17 mouse cellular contexts compared by ENCODE assay signal in the genomic region with DNA sequence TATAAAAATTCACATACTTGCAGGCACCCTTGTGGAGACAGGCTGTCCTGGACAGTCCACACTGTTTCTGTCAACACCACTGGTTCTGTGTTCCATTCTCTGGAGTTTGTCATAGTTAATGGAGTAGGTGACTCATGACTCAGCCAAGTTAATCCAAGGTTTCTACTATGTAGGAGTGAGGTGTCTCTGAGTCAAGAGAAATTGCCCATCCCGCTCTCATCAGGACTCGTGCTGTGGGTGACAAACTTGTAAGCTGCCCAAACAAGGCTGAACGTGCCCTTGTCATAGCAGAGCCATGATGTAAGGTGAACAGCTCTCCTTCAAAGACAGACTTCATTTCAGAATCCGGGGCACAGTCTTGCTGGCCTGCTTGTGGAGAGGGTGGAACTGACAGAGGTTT.
"Had no signal": no experiment of that assay in that cellular context is flagged by ENCODE, and none has a peak within 500 bp of the region (broad histone marks: within the 10 kb centered on the region; RNA-seq: fewer than 3 reads in every experiment).

No protein-coding gene starts in this region.

- H3K4me3 ChIP-seq: layer of hippocampus, adult 2 months; limb, embryonic 13.5 days; myocyte; neural tube, embryonic 15.5 days had no signal

- H3K36me3 ChIP-seq: limb, embryonic 13.5 days; neural tube, embryonic 15.5 days had no signal

- DNase-seq: kidney, adult 11 months; kidney, adult 9 months; kidney, postnatal 4 days; left cerebral cortex, postnatal 4 days; lung, adult 18-20 months; lung, postnatal 14 days; midbrain, embryonic 14.5 days; right cerebral cortex, adult 18-20 months; right cerebral cortex, postnatal 25 days; thymus, adult 18-20 months; thymus, postnatal 25 days had no signal

- H3K9me3 ChIP-seq: limb, embryonic 13.5 days; neural tube, embryonic 15.5 days had no signal

- H3K9ac ChIP-seq: limb, embryonic 13.5 days; liver, embryonic 14.5 days; neural tube, embryonic 15.5 days had no signal

- H3K4me1 ChIP-seq: limb, embryonic 13.5 days had no signal

- H3K4me2 ChIP-seq: limb, embryonic 13.5 days; neural tube, embryonic 15.5 days had no signal

- H3K27me3 ChIP-seq: limb, embryonic 13.5 days; neural tube, embryonic 15.5 days had no signal

- H3K27ac ChIP-seq: kidney, postnatal 0 days; layer of hippocampus, adult 2 months; limb, embryonic 13.5 days; liver, embryonic 14.5 days; neural tube, embryonic 15.5 days had no signal
